Mouse (Mus musculus): ENCODE measurements at regions not wholly inside any gene's neighbourhood (a gene's known extent, or its start where the extent isn't known, plus 50 kb on each side); places are given as distances from the start of the nearest gene placed in this dataset.

DNA sequence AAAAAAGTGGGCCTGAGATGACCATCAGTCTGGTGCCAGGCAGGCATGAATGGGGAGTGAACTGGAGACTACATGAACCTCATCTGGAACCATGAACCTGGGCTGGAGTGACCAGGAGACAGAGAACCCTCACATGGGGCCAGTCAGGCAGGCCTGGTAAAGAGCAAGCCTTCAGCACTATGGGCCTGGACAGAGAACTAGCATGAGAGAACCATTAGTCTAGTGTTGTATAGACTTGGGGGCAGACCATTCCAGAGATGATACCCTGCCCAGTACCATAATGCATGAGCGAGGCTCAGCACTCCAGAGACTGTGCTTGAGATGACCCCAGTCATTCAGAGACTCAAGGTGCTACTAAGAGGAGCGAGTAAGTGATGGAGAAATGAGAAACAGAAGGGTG, 625.6 kb downstream of the Crisp4 start:
- TF ChIP-seq CHD2 (IDR thresholded peaks at IDR 0.05; ENCODE audit: low read length) (no peak), TBP (IDR thresholded peaks at IDR 0.05; ENCODE audit: low read depth, low read length) (no peak), ZC3H11A (IDR thresholded peaks at IDR 0.05; ENCODE audit: low read depth, low read length) (no peak), MAX (IDR thresholded peaks at IDR 0.05; ENCODE audit: low read length) (no peak), ETS1 (IDR thresholded peaks at IDR 0.05; ENCODE audit: low read depth, low read length) (no peak), GATA1 (IDR thresholded peaks at IDR 0.05; ENCODE audit: low read depth, low read length) (no peak), POLR2AphosphoS2 (IDR thresholded peaks at IDR 0.05; ENCODE audit: low read length) (no peak), MAFK (IDR thresholded peaks at IDR 0.05; ENCODE audit: borderline replicate concordance, low read depth, low read length) (no peak), POLR2AphosphoS5 (IDR thresholded peaks at IDR 0.05; ENCODE audit: borderline replicate concordance, low read depth, low read length) (no peak), HCFC1 (IDR thresholded peaks at IDR 0.05; ENCODE audit: low read depth, low read length) (no peak), MYC (IDR thresholded peaks at IDR 0.05; ENCODE audit: low read depth, low read length) (no peak), BHLHE40 (IDR thresholded peaks at IDR 0.05; ENCODE audit: borderline replicate concordance, low read depth, low read length) (no peak), NELFE (IDR thresholded peaks at IDR 0.05; ENCODE audit: low read depth, low read length) (no peak), USF1 (IDR thresholded peaks at IDR 0.05; ENCODE audit: low read depth, low read length) (no peak), TCF12 (IDR thresholded peaks at IDR 0.05; ENCODE audit: low read depth, low read length) (no peak), GABPA (IDR thresholded peaks at IDR 0.05; ENCODE audit: low read depth, low read length) (no peak), CHD1 (IDR thresholded peaks at IDR 0.05; ENCODE audit: low read depth, low read length) (no peak), UBTF (IDR thresholded peaks at IDR 0.05; ENCODE audit: borderline replicate concordance, insufficient read depth, low read depth, low read length) (no peak), CTCF (IDR thresholded peaks at IDR 0.05 in 2 of 3, conservative IDR thresholded peaks at IDR 0.05 in 1 of 3; ENCODE audit: control insufficient read depth in 1 of 3, insufficient read depth in 1 of 3, low read depth in 2 of 3, low read length in 3 of 3, poor library complexity in 1 of 3, severe bottlenecking in 1 of 3) (no peak)
- no peaks in the 10 kb centered on the region for H3K4me1 ChIP-seq (ENCODE audit: control insufficient read depth in 1 of 2, insufficient read depth in 2 of 2, low read length in 2 of 2)

DNA sequence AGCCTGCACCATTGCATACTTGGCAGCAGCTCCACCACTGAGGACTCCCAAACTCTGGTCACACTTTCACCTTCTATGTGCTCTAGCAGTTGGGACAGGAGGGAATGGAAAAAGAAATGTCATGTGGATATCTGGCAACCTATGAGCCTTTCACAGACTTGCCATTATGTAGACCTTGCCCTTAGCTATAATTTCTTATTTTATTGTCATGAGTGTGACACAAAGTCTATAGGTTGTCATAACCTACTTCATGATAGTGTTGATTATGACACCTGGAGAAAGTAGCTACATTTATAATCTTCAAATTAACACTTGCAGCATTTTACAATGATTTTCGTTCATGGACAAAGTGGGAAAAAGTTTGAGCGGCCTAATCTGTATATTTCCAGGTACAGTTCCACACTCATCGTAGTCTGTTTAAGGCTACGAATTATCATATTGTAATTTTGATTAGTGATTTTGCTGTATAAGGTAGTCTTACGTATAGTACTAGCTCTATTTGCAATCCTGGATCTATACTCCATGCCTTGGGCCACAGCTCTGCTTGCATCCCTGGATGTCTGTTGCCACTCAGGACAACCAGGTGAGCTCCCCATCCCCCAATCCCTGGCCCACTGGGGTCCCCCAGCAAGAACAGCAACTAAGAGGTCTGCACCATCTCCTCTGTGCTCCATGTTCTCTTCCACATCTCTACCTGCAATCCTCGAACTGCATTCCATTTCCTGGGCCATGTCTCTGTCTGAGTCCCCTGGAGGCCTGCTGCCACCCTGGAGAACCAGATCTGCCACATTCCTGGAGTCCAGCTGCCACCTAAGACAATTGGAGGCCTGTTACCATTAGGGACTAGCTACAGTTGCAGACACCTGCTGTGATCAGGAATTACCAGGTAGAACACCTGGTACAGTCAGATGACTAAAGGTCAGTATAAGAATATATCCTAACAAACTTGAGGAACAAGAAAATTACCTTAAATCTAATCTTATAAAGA, 639.3 kb downstream of the Crisp4 start:
- Histone ChIP-seq H3K79me2 (ENCODE audit: control insufficient read depth, insufficient read depth, low read length, poor library complexity) (no peaks in the 10 kb centered on the region), H3K9ac (ENCODE audit: control insufficient read depth, low read depth, low read length, poor library complexity, severe bottlenecking) (no peak overlapping the region), H3K27me3 (ENCODE audit: control insufficient read depth in 1 of 2, insufficient read depth in 2 of 2, low read length in 2 of 2) (no peaks in the 10 kb centered on the region), H3K4me3 (ENCODE audit: control insufficient read depth in 1 of 2, insufficient read depth in 1 of 2, low read depth in 2 of 2, low read length in 2 of 2) (no peak overlapping the region), H3K36me3 (ENCODE audit: control insufficient read depth in 1 of 2, insufficient read depth in 2 of 2, low read length in 2 of 2) (no peaks in the 10 kb centered on the region), H3K27ac (ENCODE audit: control insufficient read depth, low read depth, low read length) (no peak overlapping the region), H3K4me1 (ENCODE audit: control insufficient read depth in 1 of 2, insufficient read depth in 2 of 2, low read length in 2 of 2) (no peaks in the 10 kb centered on the region), H3K9me3 (replicated peaks; ENCODE audit: insufficient read depth, low read length) (no peaks in the 10 kb centered on the region)
- no peak for DNase-seq (ENCODE audit: low read depth, low spot score)
- TF ChIP-seq NELFE (IDR thresholded peaks at IDR 0.05; ENCODE audit: low read depth, low read length) (no peak), CHD1 (IDR thresholded peaks at IDR 0.05; ENCODE audit: low read depth, low read length) (no peak), UBTF (IDR thresholded peaks at IDR 0.05; ENCODE audit: borderline replicate concordance, insufficient read depth, low read depth, low read length) (no peak), MAX (IDR thresholded peaks at IDR 0.05; ENCODE audit: low read length) (no peak), CTCF (IDR thresholded peaks at IDR 0.05 in 2 of 3, conservative IDR thresholded peaks at IDR 0.05 in 1 of 3; ENCODE audit: control insufficient read depth in 1 of 3, insufficient read depth in 1 of 3, low read depth in 2 of 3, low read length in 3 of 3, poor library complexity in 1 of 3, severe bottlenecking in 1 of 3) (no peak)

More for the DNA sequence above, 625.6 kb downstream of the Crisp4 start:
- no peak overlapping the region for H3K4me3 ChIP-seq (ENCODE audit: control insufficient read depth in 1 of 2, insufficient read depth in 1 of 2, low read depth in 2 of 2, low read length in 2 of 2)
- no peak overlapping the region for H3K27ac ChIP-seq (ENCODE audit: control insufficient read depth, low read depth, low read length)
- no peaks in the 10 kb centered on the region for H3K79me2 ChIP-seq (ENCODE audit: control insufficient read depth, insufficient read depth, low read length, poor library complexity)
- no peaks in the 10 kb centered on the region for H3K36me3 ChIP-seq (ENCODE audit: control insufficient read depth in 1 of 2, insufficient read depth in 2 of 2, low read length in 2 of 2)
- no peaks in the 10 kb centered on the region for H3K9me3 ChIP-seq (replicated peaks; ENCODE audit: insufficient read depth, low read length)
- H3K27me3 ChIP-seq (ENCODE audit: control insufficient read depth in 1 of 2, insufficient read depth in 2 of 2, low read length in 2 of 2): no peaks in the 10 kb centered on the region
- H3K9ac ChIP-seq (ENCODE audit: control insufficient read depth, low read depth, low read length, poor library complexity, severe bottlenecking): no peak overlapping the region
- no peak for DNase-seq (ENCODE audit: low read depth, low spot score)
